Mouse (Mus musculus): ENCODE measurements around the gene BC017158. TPM values are rescaled to one million over a fixed set of nuclear protein-coding genes. Genes with fewer than 3 reads are reported as not detected.

BC017158 gene
- polyA plus RNA-seq, 1 experiment: 37.3 TPM

GRCm38 (mm10) chr7:128235481-128235880, 62.5 kb downstream of the BC017158 start:
- Histone ChIP-seq H3K27ac (ENCODE audit: control insufficient read depth, insufficient read depth, low read depth, low read length, poor library complexity) (no peak overlapping the region), H3K4me3 (replicated peaks; ENCODE audit: control insufficient read depth, low read depth, low read length) (no peak overlapping the region), H3K4me1 (ENCODE audit: control insufficient read depth, insufficient read depth, low read length) (peaks cover 5% of the 10 kb centered on the region)
- WGBS: 64% methylated on average over 1 of the region's 1 CpGs
- no peak for TF ChIP-seq POLR2A (IDR thresholded peaks at IDR 0.05; ENCODE audit: borderline replicate concordance, control insufficient read depth, low read depth, low read length)
- TF ChIP-seq CTCF (IDR thresholded peaks at IDR 0.05; ENCODE audit: control insufficient read depth, insufficient read depth, low read length): no peak

- WGBS: 52% methylated on average over 2 of the region's 2 CpGs
- Histone ChIP-seq H3K4me1 (ENCODE audit: control insufficient read depth, insufficient read depth, low read length) (peaks cover 5% of the 10 kb centered on the region), H3K4me3 (replicated peaks; ENCODE audit: control insufficient read depth, low read depth, low read length) (no peak overlapping the region), H3K27ac (ENCODE audit: control insufficient read depth, insufficient read depth, low read depth, low read length, poor library complexity) (no peak overlapping the region)
- TF ChIP-seq CTCF (IDR thresholded peaks at IDR 0.05; ENCODE audit: control insufficient read depth, insufficient read depth, low read length) (no peak), POLR2A (IDR thresholded peaks at IDR 0.05; ENCODE audit: borderline replicate concordance, control insufficient read depth, low read depth, low read length) (no peak)
These were observed 63.2 kb downstream of the BC017158 start for GRCm38 (mm10) chr7:128234796-128235195.

GRCm38 (mm10) chr7:128231741-128232140, 66.2 kb downstream of the BC017158 start:
- TF ChIP-seq CTCF (IDR thresholded peaks at IDR 0.05; ENCODE audit: control insufficient read depth, insufficient read depth, low read length) (no peak), POLR2A (IDR thresholded peaks at IDR 0.05; ENCODE audit: borderline replicate concordance, control insufficient read depth, low read depth, low read length) (no peak)
- no peak overlapping the region for H3K27ac ChIP-seq (ENCODE audit: control insufficient read depth, insufficient read depth, low read depth, low read length, poor library complexity)
- H3K4me3 ChIP-seq (replicated peaks; ENCODE audit: control insufficient read depth, low read depth, low read length): no peak overlapping the region
- H3K4me1 ChIP-seq (ENCODE audit: control insufficient read depth, insufficient read depth, low read length): peaks cover 4% of the 10 kb centered on the region
- 51% methylated on average over 8 of the region's 8 CpGs for WGBS

Other genes starting within 250 kb of the BC017158 start
- gene Itgam, start 235.5 kb downstream of the BC017158 start, polyA plus RNA-seq (2011; ENCODE audit: insufficient read depth, insufficient read length, low replicate concordance, missing spikeins): 15.4 and 60.8 TPM in 2 replicates
- gene Gm49368, start 235.5 kb downstream of the BC017158 start, polyA plus RNA-seq (2011; ENCODE audit: insufficient read depth, insufficient read length, low replicate concordance, missing spikeins): 8.2 and 16.7 TPM in 2 replicates
- gene Itgax, start 168.6 kb downstream of the BC017158 start, polyA plus RNA-seq (2011; ENCODE audit: insufficient read depth, insufficient read length, low replicate concordance, missing spikeins): 1.2 and 9.5 TPM in 2 replicates
- 5.9 and 9.8 TPM in 2 replicates for gene Itgad, start 143.8 kb downstream of the BC017158 start, polyA plus RNA-seq (2011; ENCODE audit: insufficient read depth, insufficient read length, low replicate concordance, missing spikeins)
- gene Cox6a2, start 91.8 kb downstream of the BC017158 start, polyA plus RNA-seq (2011; ENCODE audit: insufficient read depth, insufficient read length, low replicate concordance, missing spikeins): 8.4 TPM in 1 of 2 replicates, not detected in the other
- gene Armc5, start 60.8 kb downstream of the BC017158 start, polyA plus RNA-seq (2011; ENCODE audit: insufficient read depth, insufficient read length, low replicate concordance, missing spikeins): 8.9 and 13.8 TPM in 2 replicates
- 1.3 and 4.7 TPM in 2 replicates for gene 9130023H24Rik, start 60.1 kb downstream of the BC017158 start, polyA plus RNA-seq (2011; ENCODE audit: insufficient read depth, insufficient read length, low replicate concordance, missing spikeins)
- 13.9 and 22.2 TPM in 2 replicates for gene Tgfb1i1, start 51.4 kb downstream of the BC017158 start, polyA plus RNA-seq (2011; ENCODE audit: insufficient read depth, insufficient read length, low replicate concordance, missing spikeins)
- gene Slc5a2, start 32.5 kb downstream of the BC017158 start, polyA plus RNA-seq (2011; ENCODE audit: insufficient read depth, insufficient read length, low replicate concordance, missing spikeins): 2.0 and 3.6 TPM in 2 replicates
- 89.2 and 118 TPM in 2 replicates for gene Rgs10, start 120.6 kb upstream of the BC017158 start, polyA plus RNA-seq (2011; ENCODE audit: insufficient read depth, insufficient read length, low replicate concordance, missing spikeins)
- gene Tial1, start 163.5 kb upstream of the BC017158 start, polyA plus RNA-seq (2011; ENCODE audit: insufficient read depth, insufficient read length, low replicate concordance, missing spikeins): 97.6 and 180 TPM in 2 replicates
- gene Bag3, start 225.4 kb upstream of the BC017158 start, polyA plus RNA-seq (2011; ENCODE audit: insufficient read depth, insufficient read length, low replicate concordance, missing spikeins): 5.3 and 10.6 TPM in 2 replicates

All from bone marrow, adult 2 months (tissue).